Mouse (Mus musculus): ENCODE measurements at regions not wholly inside any gene's neighbourhood (a gene's known extent, or its start where the extent isn't known, plus 50 kb on each side); places are given as distances from the start of the nearest gene placed in this dataset.

DNA sequence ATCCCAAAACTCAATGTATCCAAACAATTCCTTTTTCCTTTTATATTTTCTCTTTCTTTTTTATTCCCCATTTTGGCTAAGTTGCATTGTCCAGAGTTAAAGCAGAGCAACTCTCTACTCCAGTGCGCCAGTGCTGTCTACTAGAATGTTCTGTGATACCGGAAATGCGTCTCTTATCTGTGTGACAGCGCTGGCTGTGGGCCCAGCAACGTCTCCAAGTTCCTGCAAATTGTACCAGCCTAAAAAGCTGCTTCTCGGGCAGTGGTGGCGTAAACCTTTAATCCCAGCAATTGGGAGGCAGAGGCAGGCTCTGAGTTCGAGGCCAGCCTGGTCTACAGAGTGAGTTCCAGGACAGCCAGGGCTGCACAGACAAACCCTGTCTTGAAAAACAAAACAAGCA, 59.4 kb downstream of the Cox18 start:
- H3K9ac ChIP-seq (replicated peaks) = no peak overlapping the region
- H3K4me2 ChIP-seq (replicated peaks) = no peak overlapping the region
- no peaks in the 10 kb centered on the region for H3K27me3 ChIP-seq
- WGBS = 95% methylated on average over 8 of the region's 8 CpGs
- H3K4me1 ChIP-seq (replicated peaks) = no peaks in the 10 kb centered on the region
- no peak overlapping the region for H3K27ac ChIP-seq
- H3K4me3 ChIP-seq (replicated peaks) = no peak overlapping the region
- ATAC-seq = no peak
- H3K9me3 ChIP-seq = no peaks in the 10 kb centered on the region
- H3K36me3 ChIP-seq = no peaks in the 10 kb centered on the region

DNA sequence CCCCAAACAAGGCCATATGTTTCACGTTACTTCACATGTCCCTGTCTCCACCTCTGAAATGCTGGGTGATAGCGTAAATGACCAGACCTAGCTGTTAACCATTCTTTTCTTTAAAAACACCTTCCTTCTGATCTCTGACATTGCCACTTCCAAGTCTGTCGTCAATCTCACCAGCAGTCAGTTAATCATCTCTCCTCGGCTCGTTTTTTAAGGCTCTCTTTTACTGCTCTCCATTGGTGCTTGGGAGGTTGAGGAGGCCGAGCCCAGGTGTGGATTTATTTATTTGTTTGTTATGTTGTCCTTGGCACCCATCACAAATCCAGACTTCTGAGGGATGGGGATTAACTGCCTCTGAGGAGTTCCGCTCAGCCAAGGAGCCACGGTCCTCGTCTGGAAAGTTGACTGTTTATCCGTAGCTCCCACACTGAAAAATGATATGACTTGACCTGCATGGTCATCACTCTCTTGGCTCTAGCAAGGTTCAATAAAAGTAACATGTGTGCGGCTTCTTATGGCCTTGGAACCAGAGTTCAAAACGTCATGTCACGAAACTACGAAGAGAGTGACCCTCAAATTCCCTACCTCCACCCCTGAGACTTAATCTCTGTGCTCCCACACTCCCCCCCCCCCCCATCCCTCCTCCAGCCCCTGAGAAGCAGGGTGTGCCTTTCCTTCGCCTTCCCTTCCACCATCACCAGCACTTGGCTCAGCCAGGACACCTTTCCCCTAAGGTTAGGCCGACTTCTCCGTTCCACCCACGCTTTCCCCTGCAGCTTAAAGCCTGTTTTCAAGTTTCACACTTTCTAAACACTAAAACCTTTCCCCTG, 60.6 kb downstream of the Cox18 start:
- WGBS = 86% methylated on average over 18 of the region's 18 CpGs
- Histone ChIP-seq H3K9me3 (no peaks in the 10 kb centered on the region), H3K4me3 (replicated peaks) (no peak overlapping the region), H3K4me1 (replicated peaks) (no peaks in the 10 kb centered on the region), H3K9ac (replicated peaks) (no peak overlapping the region), H3K36me3 (no peaks in the 10 kb centered on the region), H3K27ac (no peak overlapping the region), H3K4me2 (replicated peaks) (no peak overlapping the region), H3K27me3 (no peaks in the 10 kb centered on the region)
- no peak for ATAC-seq

DNA sequence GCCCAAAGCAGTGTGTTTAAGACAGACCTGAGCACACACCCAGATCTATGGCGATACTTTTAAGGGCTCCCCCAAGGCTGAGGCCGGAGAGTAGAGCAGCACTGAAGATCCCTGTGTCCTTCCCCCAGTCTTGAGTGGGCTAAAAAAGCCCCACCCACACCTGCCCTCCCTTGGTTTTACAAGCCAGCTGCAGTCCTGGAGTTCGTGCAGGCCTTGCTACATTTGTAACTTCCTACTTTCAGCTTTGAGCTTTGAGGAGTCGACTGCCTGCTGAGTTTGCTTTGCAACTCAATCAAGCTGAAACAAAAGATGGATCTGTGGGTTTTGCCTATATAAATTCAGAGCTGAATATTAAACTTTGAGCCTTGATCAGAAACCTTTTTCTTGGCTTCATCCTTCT, 63.5 kb downstream of the Cox18 start:
- Histone ChIP-seq H3K9ac (replicated peaks) (no peak overlapping the region), H3K4me2 (replicated peaks) (no peak overlapping the region), H3K27me3 (no peaks in the 10 kb centered on the region), H3K27ac (no peak overlapping the region), H3K9me3 (no peaks in the 10 kb centered on the region), H3K4me3 (replicated peaks) (no peak overlapping the region), H3K4me1 (replicated peaks) (no peaks in the 10 kb centered on the region), H3K36me3 (no peaks in the 10 kb centered on the region)
- no peak for ATAC-seq
- WGBS = 59% methylated on average over 4 of the region's 4 CpGs

DNA sequence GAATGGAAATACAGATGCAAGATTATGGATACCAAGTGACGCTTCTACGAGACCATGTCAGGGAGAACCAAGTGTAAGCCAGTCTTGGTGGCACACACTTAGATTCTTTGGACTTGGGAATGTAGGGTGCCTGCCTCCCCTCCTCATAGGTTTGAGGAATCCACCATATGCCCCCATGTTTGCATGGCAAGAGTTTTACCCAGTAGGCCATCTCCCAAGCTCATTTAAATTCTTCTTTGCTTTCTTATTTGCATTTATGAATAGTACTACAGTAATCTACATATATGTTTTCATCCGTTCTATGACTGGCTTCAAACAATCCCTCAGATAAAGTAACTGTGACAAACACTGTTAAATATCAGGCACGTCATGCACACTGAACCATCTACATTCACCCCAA, 67.3 kb downstream of the Cox18 start:
- ATAC-seq = no peak
- Histone ChIP-seq H3K4me2 (replicated peaks) (no peak overlapping the region), H3K4me3 (replicated peaks) (no peak overlapping the region), H3K4me1 (replicated peaks) (no peaks in the 10 kb centered on the region), H3K27ac (no peak overlapping the region), H3K36me3 (no peaks in the 10 kb centered on the region), H3K9me3 (no peaks in the 10 kb centered on the region), H3K27me3 (no peaks in the 10 kb centered on the region), H3K9ac (replicated peaks) (no peak overlapping the region)
- WGBS = 90% methylated on average over 4 of the region's 4 CpGs

DNA sequence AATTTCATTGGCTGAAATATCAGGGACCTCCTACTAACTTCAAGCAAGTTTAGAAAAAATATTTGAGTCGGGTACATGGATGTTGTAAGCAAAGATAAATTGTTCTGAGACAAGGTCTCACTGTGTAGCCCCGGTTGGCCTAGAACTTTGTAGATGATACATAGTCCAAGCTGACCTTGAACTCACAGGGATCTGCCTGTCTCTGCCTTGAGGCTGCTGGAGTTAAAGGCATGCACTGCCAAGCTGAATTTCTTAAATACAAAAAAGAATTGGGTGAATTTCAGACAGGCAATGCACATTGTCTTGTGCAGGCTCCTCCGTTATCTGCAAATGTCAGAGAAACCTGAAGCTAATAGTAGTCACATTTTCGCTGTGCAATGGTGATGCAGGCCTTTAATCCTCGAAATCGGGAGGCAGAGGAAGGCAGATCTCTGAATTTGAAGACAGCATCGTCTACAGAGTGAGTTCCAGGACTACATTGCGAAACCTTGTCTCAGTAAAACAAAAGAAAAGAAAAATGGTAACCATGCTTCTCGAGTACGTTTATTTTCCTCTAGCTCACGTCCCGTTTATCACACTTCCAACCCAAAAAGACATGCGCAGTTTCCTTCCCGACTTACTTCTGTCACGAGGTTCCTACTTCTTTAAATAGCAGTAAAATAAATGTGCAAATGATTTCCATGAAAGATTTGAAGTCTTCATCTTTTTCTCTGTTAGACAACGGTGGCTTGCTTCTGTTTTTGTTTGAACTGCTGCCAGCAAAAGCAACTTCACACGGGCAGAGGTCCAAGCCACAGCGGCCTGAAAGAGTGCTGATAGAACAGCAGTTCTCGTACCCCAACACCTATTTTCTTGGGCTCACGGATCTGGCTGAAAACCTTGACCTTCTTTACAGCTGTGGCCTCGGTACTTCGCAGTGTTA, 73.9 kb downstream of the Cox18 start:
- Histone ChIP-seq H3K4me1 (replicated peaks) (no peaks in the 10 kb centered on the region), H3K4me2 (replicated peaks) (no peak overlapping the region), H3K36me3 (no peaks in the 10 kb centered on the region), H3K9ac (replicated peaks) (no peak overlapping the region), H3K27ac (no peak overlapping the region), H3K4me3 (replicated peaks) (no peak overlapping the region), H3K27me3 (no peaks in the 10 kb centered on the region), H3K9me3 (no peaks in the 10 kb centered on the region)
- WGBS = 89% methylated on average over 22 of the region's 22 CpGs
- no peak for ATAC-seq

DNA sequence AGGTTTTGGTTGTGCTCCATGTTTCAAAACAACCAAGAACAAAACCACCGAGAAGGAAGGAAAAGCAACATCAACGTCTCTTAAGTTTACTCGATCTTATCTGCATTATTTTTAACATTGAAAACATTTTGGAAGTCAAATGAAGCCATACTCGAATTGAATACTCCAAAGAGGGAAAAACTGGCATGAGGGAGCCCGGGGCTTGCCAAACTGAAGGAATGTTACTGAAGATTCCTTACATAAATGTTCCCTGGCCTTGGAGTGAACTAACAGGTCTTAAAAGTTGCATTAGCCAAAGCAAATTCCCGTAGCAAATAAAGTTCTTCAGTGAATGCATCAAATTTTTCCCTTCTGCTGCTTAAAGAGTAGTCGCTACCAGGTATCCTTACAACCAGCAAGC, 87.8 kb downstream of the Cox18 start:
- Histone ChIP-seq H3K4me3 (replicated peaks) (no peak overlapping the region), H3K4me2 (replicated peaks) (no peak overlapping the region), H3K36me3 (no peaks in the 10 kb centered on the region), H3K4me1 (replicated peaks) (no peaks in the 10 kb centered on the region), H3K9me3 (no peaks in the 10 kb centered on the region), H3K27me3 (no peaks in the 10 kb centered on the region), H3K9ac (replicated peaks) (no peak overlapping the region), H3K27ac (no peak overlapping the region)
- no peak for ATAC-seq
- WGBS = 84% methylated on average over 7 of the region's 7 CpGs

DNA sequence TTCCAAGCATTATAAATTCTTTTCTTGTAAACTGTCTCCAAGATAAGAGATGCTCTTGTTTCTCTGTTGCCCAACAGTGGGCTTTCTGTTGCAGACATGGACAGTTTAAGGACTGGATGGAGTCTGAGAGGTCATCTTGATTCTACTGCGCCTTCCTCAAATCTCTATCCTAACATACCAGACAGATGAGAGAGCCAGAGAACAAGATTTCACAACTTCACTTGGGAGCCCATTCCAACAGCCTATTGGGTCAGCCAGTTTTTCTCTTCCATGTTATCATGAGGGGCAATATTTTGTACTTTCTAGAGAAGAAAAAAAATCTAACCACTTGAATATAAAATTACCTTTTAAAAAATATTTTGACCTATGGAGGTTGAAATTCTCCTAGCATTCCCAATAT, 116.8 kb downstream of the Cox18 start:
- Histone ChIP-seq H3K4me3 (replicated peaks) (no peak overlapping the region), H3K36me3 (no peaks in the 10 kb centered on the region), H3K27me3 (no peaks in the 10 kb centered on the region), H3K9ac (replicated peaks) (no peak overlapping the region), H3K9me3 (no peaks in the 10 kb centered on the region), H3K27ac (no peak overlapping the region), H3K4me1 (replicated peaks) (no peaks in the 10 kb centered on the region), H3K4me2 (replicated peaks) (no peak overlapping the region)
- no peak for ATAC-seq
- 95% methylated on average over 1 of the region's 1 CpGs for WGBS

DNA sequence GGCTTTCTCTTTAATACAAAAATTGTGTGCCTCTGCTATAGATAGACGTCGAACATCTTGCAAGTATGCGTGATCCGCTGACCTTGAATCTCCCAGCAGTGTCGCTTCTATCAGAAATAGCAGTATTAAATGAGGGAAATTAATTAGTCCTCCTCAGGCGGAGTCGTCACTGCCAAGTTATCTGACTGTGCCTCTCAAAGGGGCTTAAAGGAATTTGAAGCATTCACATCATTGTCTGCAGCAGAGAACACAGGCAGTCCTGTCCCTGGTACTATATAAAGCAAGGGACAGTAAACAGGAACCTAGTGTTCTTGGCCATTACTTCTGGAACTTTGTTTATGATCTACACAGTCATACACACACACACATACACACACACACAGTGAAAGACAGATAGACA, 119.1 kb downstream of the Cox18 start:
- WGBS = 60% methylated on average over 7 of the region's 7 CpGs

DNA sequence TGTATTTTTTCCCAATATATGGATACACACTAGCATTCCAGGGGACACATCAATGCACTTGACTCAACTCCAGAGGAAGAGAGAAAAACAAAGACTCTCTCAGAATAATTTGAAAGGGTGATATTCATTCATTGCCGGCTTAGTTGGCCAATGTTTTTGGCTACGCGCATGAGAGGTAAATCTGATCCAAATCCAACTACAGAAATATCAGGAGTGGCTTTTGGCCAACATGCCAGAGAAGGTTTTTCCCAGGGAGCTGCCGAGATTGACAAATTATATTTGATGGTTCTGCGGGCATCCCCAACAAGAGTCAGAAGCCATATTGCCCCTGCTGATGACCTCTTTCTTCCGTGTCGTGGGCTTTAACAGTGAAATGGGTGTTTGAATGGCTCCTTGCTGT, 135.3 kb downstream of the Cox18 start:
- no peaks in the 10 kb centered on the region for H3K9me3 ChIP-seq
- WGBS = 89% methylated on average over 7 of the region's 7 CpGs

More for the DNA sequence above, 119.1 kb downstream of the Cox18 start:
- H3K9ac ChIP-seq (replicated peaks) = no peak overlapping the region
- no peak for ATAC-seq
- H3K4me1 ChIP-seq (replicated peaks) = no peaks in the 10 kb centered on the region
- H3K27me3 ChIP-seq = no peaks in the 10 kb centered on the region
- no peak overlapping the region for H3K27ac ChIP-seq
- H3K4me3 ChIP-seq (replicated peaks) = no peak overlapping the region
- H3K36me3 ChIP-seq = no peaks in the 10 kb centered on the region
- no peaks in the 10 kb centered on the region for H3K9me3 ChIP-seq
- H3K4me2 ChIP-seq (replicated peaks) = no peak overlapping the region

DNA sequence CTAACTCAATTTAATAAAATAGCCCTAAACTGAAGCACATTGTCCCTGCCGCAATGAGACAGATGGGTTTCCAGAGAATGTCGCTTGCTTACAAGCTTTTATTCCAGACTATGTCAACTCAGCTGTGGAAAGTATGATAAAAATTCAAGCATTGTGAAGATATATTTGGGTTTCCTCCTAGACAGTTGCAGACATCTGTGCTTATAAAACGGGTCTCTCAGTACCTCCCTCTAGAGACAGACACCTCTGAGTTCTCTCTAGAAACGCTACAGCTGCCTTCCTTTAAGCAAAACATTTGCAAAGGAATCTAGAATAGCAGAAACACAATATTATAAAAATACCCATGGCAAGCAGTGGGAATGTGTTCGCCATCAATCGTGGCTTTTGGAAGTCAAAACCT, 137.3 kb downstream of the Cox18 start:
- no peaks in the 10 kb centered on the region for H3K27me3 ChIP-seq
- no peak overlapping the region for H3K9ac ChIP-seq (replicated peaks)
- no peak overlapping the region for H3K4me2 ChIP-seq (replicated peaks)
- H3K4me3 ChIP-seq (replicated peaks) = no peak overlapping the region
- no peaks in the 10 kb centered on the region for H3K9me3 ChIP-seq
- no peaks in the 10 kb centered on the region for H3K36me3 ChIP-seq
- WGBS = 91% methylated on average over 6 of the region's 6 CpGs
- H3K27ac ChIP-seq = no peak overlapping the region
- no peak for ATAC-seq
- no peaks in the 10 kb centered on the region for H3K4me1 ChIP-seq (replicated peaks)

More for the DNA sequence above, 135.3 kb downstream of the Cox18 start:
- no peak for ATAC-seq
- no peaks in the 10 kb centered on the region for H3K27me3 ChIP-seq
- no peaks in the 10 kb centered on the region for H3K4me1 ChIP-seq (replicated peaks)
- no peak overlapping the region for H3K4me2 ChIP-seq (replicated peaks)
- no peak overlapping the region for H3K4me3 ChIP-seq (replicated peaks)
- H3K36me3 ChIP-seq = no peaks in the 10 kb centered on the region
- H3K9ac ChIP-seq (replicated peaks) = no peak overlapping the region
- H3K27ac ChIP-seq = no peak overlapping the region

DNA sequence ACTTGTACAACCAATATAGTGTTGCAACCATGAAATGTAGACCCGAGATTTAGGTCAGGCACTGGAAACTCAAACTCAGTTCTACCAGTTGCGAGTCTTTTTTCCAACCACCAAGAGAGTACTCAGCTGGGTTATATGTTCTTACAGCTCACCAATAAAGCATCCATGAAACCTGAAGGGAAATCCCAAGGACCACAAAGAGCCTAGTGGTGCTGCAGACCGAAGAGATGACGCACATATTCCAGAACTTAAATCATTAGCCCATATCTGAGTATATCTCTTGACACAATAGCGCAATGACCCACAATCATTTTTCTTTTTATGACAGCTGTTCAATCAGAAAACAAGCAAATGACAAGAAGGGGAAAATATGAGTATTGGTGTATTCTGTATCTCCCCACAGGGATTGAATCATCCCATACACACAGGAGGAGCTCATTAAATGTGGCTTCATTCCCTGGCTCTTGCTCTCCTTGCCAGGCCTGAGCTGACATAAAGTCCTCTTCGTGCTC, 146.7 kb downstream of the Cox18 start:
- 91% methylated on average over 6 of the region's 6 CpGs for WGBS
- H3K36me3 ChIP-seq = no peaks in the 10 kb centered on the region
- no peaks in the 10 kb centered on the region; the same call in 1 of the 2 replicates for H3K9me3 ChIP-seq
- no peaks in the 10 kb centered on the region for H3K27me3 ChIP-seq
- ATAC-seq = no peak
- H3K27ac ChIP-seq = no peak overlapping the region
- H3K4me3 ChIP-seq (replicated peaks) = no peak overlapping the region
- H3K9ac ChIP-seq (replicated peaks) = no peak overlapping the region
- no peaks in the 10 kb centered on the region for H3K4me1 ChIP-seq (replicated peaks)
- H3K4me2 ChIP-seq (replicated peaks) = no peak overlapping the region

DNA sequence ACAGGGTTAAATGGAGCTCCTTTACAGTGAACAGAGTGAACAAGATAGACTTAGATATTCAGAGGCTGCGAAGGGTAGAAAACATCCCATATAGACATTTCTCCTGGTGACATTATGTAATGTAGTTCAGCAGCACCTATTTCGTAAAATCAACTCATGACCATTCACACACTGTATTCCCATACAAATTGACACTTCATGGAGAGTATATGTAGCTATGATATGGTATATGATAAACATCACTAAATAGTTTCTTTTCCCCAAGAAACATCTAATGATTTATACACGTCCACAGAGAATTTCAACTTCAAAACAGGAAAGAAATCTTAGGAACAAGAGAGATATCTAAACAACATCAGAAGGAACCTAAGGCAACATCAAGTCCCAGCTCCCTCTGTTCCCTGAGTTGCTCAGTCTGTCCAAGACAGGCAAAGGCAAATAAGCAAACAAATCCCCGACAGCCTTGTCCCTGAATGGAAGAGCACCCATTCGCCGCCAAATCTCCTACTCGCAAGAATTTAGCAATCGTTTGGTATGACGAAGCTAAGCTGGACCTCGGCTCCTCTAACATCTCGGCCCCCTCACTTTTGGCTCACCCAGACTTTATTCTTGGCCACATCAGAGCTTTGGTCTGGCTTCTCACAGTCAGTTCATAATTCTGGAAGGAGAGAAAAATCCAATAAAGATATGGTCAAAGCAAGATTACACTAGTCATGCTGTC, 148.0 kb downstream of the Cox18 start:
- H3K27me3 ChIP-seq = no peaks in the 10 kb centered on the region
- no peak overlapping the region for H3K4me3 ChIP-seq (replicated peaks)
- no peak overlapping the region for H3K9ac ChIP-seq (replicated peaks)
- no peak overlapping the region for H3K27ac ChIP-seq
- ATAC-seq = no peak
- 94% methylated on average over 11 of the region's 11 CpGs for whole genome bisulfite sequencing
- H3K4me1 ChIP-seq (replicated peaks) = no peaks in the 10 kb centered on the region
- H3K36me3 ChIP-seq = no peaks in the 10 kb centered on the region
- H3K4me2 ChIP-seq (replicated peaks) = no peak overlapping the region
- H3K9me3 ChIP-seq = no peaks in the 10 kb centered on the region; the same call in 1 of the 2 replicates
